Mouse (Mus musculus) left cerebral cortex, postnatal 10 days (tissue): Measurements from ENCODE around the gene Cdh18. TPM values are rescaled to one million over a fixed set of nuclear protein-coding genes. Genes with fewer than 3 reads are reported as not detected.
"Not testable (repeated sequence)": the region's sequence is repeated elsewhere in the genome, so short reads cannot be mapped to it uniquely, and the experiment has no call there.

ENCODE experiments used
- DNase-seq, 2 experiments: peaks; one replicate each; pipeline ENCODE4 v3.0.0; 2021 to 2022; ENCODE audit warnings: low spot score in 2 of 2, mixed read lengths in 1 of 2; ENCODE audit errors: extremely low spot score in 1 of 2
- intact Hi-C: fragments of 180-260 bp; cut with DNase I; formaldehyde crosslinking; loops from one replicate; pipeline ENCODE4 v1.15.1; 2025
- total RNA-seq, 2 experiments: library from RNA; stranded (reverse); gene quantifications; 2 replicates each; pipeline ENCODE4 v1.2.3; 2021

Cdh18 gene
- total RNA-seq, 2 experiments from 2014 or later, result 29.6 to 33.1 TPM

DNA sequence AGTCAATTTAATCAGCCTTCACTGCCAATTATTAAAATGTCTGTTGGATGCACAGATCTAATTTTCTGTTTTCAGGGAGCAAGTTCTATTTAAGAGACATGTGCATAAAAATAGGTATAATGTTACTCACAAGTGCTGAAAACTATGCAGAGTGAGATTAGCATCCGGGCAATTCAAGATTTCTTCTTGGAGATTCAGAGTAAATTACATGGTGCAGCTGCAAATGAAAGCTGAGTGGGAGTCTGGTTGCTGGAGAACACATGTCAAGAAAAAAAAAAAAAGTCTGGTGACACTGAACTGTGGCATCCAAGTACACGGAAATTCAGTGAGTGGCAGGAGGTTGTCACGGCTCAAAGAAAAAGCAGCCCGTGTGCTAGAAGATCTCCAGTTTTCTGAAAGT, 348.9 kb downstream of the Cdh18 start:
- no peak for DNase-seq
- intact Hi-C loops, result no loop called here

DNA sequence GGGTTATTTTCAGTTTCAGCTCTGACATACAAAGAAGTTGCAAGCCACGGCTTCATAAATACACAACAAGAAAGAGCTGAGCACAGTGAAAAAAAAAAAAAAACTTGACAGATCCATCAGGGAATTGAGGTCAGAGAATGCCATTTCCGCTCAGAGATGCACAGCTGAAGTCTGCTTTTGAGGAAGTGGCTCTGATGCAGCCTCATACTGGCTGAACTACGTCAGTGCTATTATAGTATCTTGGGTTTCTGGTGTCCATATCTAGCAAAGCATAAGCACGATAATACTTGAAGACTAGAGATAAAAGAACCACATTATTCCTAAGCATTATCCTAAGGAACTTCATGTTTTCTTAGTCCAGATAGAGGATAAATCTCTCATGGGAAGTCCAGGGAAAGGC, 349.4 kb downstream of the Cdh18 start:
- intact Hi-C loops, result no loop called here
- no peak for DNase-seq

DNA sequence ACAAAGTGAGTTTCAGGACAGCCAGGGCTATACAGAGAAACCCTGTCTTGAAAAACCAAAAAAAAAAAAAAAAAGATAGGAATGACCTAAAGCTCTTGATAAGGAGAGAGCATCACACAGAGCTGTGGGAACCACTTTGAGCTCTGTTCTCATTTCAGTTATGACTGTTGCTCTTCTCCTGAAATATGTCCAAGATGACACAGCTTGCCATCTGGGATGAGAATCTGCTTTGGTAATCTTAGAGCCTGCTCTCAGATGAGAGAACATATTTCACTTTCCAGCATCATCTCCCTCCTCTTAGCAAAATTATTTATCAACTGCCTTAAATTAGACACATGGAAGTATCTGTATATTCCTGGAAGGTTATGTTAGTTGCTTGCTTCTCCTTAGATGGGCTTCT, 365.6 kb downstream of the Cdh18 start:
- intact Hi-C loops, result no loop called here
- peak in 1 of 2 experiments; percentile 63 for DNase-seq

DNA sequence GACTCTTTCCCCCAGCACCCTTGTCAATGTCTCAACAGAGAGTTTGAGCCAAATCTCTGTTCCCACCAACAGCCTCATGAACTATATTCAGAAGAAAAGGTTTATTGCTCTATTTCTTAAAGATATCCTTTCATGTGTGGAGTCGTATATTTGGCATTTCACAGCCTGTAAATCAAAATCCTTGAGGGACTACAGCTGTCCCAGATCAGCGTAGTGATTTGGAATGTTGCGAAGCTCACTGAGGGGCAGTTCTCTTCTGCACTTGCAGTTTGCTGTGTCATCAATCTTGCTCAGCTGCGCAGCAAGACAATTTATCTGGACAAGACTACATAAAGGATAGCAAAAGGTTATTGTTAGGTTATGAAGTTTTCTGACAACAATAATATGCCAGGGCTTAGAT, 385.5 kb downstream of the Cdh18 start:
- DNase-seq, result no peak
- intact Hi-C loops, result no loop called here

DNA sequence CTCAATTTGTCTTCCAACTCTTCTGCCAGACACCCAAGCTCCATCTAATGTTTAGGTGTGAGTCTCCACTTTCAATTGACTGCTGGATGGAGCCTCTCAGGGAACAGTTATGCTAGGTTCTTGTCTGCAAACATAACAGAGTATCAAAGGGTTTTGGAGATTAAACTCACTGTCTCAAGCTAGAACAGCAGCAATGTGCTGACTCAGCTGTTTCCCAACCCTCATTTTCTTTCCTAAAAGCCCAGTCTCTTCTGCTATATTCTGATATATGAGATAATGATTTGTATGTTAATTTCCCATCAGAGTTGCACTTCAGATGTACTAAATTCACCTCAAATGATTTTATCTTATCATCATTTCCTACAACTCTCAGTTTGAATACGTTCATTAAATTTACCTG, 398.4 kb downstream of the Cdh18 start:
- intact Hi-C loops, result no loop called here
- DNase-seq, result no peak

DNA sequence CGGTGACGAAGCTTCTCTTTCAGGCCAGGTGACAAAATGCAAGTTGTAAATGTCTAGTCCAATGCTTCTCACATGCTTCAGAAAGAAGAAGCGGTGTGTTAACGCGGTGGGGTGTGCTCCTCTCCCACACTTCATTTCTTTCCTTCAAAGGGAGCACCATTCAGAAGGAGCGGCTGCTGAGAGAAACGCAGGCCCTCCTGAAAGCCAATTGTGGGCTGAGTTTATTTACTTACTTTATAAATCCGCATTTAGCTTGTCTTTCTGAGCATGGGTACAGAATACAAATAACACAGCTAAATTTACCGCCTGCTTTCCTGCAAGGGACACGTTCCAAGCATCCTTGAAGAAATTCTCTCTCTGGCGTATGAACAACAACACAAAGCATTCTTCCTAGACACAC, 420.6 kb downstream of the Cdh18 start:
- DNase-seq, result peak in 1 of 2 experiments; percentile 20
- intact Hi-C loops, result no loop called here

DNA sequence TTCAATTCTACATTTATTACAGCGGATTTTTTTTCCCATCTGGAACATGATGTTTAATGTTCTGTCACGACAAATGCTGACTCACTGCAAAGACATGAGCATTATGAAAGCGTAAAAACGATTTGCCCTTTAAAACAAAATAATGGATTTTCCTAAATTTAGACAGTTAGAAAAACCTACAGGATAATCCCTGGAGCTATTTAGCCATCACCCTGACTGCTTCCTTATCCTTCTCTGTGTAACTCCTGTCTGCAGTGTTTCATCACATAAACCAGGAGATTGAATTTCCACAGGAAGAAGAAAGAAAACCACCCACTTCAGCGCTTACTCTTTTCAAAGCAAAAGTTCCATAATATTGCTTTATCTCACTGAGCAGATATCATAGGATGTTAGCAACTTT, 431.3 kb downstream of the Cdh18 start:
- DNase-seq, result no peak
- intact Hi-C loops, result no loop called here

DNA sequence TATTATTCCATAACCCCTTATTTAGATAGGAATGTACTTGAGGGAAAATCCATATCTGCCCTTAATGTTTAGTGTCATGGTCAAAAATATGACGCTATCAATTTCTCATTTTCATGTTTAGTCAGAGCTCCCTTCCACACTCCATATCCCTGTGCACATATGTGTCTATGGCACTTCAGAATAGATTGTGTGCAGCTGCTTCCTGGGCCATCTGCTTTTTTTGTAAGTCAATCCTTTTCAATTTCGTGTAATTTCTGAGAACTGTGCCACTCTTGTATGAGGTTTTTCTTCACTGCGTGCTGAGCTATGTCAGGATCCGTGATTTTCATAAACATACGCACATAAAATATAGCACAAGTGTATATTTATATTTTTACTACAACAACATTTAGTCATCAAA, 435.8 kb downstream of the Cdh18 start:
- intact Hi-C loops, result no loop called here

DNA sequence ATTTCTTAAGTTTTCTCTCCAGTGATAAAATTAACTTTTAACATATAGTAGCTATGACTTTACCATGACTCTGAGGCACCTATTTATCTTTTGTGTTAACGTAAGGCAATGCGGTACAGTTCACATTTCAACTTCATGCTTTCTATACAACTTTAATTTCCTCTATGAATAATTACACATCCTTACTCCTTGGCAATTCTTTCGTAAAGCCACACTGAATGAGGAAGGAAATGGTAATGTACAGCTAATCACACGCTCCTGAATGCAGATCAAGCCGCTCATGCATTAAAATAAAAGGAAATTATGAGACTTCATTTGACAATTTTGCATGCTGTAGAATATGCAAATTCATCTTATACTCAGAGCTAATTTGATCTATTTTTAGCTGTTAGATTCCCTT, 467.9 kb downstream of the Cdh18 start:
- intact Hi-C loops, result no loop called here
- DNase-seq, result no peak

More for the DNA sequence above, 435.8 kb downstream of the Cdh18 start:
- peak in 1 of 2 experiments; percentile 8 for DNase-seq

DNA sequence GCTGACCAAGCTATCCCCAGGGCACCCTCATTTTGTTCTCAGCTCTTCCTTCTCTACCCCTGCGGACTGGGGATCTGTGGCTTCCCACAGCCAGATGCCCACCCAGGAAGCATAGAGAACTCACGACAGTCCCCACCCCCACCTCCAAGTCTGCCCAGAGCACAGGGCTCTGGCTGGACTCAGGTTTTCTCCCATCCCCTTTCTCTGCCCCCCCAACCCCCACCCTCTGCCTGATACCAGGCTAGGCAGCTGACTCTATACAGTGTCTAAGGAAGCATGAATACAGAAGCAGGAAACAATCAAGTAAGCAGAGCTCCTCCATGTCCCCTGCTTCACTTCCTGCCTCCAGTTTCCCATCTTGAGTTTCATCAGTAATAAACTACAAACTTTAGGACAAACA, 472.3 kb downstream of the Cdh18 start:
- no peak for DNase-seq
- intact Hi-C loops, result no loop called here

DNA sequence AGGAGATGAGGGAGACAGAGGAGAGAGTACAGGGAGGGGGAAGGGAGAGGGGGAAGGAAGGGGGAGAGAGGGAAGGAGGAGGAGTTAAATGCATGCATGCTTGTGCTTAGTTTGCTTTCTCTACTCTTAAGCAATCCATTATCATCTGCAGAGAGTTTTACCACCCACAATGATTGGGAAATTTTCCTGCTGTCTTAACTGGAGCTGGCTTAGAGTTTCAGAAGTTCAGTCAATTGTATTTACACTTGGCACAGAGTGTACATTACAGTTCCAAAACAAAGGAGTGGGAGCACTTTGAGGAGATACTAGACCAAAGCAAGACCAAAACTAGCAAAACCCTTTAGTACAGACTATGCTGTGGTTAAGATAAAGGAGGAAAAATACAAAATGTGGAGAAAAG, 473.8 kb downstream of the Cdh18 start:
- intact Hi-C loops, result no loop called here

DNA sequence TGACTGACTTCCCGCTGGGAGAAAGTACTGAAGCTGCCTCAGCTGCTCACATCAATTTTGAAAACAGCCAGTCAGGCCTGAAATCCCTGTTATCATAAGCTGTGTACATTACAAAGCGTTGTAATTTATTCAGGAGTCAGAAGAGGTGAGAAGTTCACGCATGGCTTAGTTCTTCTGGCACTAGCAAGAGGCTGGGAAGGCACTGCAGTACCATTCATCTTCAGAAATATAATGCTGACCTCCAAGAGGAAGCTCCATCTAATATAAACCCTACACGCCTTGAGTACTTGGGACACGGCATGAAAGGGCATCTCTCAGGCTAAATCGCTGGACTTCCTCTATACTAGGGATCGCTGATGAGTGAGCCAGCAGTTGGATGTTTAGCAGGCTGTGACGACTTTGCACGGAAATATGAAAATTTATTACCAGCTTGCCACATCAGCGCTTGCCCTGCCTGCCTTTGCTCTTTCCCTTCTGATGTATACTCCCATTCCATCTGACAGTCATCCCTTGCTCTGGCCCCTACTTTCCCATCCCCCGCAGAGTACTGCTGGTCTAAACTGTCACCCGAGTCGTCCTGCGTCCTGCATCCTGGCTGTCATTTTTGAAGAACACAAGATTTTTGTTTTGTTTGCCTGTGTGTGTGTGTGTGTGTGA, 486.9 kb downstream of the Cdh18 start:
- DNase-seq, result no peak
- intact Hi-C loops, result no loop called here

More for the DNA sequence above, 473.8 kb downstream of the Cdh18 start:
- DNase-seq, result no peak

DNA sequence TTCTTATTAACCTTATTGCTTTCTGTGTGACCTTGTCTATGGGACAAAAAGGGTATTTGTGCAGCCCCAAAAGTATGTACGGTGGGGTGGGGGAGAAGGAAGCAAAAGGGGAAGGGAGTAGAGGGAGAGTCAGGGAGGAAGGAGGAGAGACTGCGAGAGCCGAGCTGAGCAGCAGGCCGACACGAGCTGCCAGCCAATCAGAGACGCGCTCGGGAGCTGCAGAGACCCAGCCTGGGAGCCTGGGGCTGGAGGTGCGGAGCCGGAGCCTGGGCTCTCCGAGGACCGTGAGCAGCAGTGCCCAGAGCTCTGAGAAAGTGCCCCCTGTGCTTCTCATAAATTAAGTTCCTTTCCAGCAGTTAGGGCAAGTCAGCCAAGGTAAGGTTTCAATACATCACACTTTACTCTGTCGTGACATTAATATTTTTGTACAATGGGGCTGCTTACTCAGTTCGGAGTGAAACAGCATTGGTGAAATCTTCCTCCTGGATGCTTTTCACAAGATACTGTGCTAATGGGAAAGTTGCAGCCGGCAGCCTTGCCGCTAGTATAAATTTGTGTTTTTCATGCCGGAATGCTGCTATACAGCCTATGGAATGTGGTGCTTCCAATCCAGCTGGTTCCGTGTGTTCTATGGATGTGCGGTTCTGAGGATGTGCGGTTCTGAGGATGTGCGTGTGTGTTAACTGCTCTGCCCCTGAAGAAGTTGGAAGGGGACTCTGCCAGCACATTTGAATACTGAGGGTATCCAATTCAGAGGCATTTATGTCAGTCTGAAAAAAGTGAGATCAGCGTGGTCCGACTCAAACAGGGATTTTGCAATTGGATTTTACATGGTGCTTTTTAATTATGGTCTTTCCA, 487.6 kb downstream of the Cdh18 start:
- intact Hi-C loops, result no loop called here
- DNase-seq, result peak; percentile 77 to 80

DNA sequence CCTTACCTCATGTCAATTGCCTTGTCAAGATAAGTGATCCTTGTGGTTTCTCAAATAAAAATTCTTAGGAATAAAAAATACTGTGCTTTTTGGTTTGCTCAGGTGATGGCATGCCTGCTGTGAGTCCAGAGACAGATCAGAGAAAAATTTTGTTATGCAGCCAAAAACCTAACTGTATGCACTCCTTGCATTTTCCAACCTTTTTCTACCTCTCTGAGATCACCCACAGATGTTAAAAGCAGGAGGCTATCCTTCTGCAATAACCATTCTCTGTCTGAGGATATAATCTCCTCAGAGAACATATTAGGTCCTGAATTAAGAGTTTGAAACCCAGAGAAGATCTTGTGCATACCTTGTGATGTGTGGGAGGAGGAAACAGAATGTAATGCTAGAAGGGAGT, 488.7 kb downstream of the Cdh18 start:
- no peak for DNase-seq

DNA sequence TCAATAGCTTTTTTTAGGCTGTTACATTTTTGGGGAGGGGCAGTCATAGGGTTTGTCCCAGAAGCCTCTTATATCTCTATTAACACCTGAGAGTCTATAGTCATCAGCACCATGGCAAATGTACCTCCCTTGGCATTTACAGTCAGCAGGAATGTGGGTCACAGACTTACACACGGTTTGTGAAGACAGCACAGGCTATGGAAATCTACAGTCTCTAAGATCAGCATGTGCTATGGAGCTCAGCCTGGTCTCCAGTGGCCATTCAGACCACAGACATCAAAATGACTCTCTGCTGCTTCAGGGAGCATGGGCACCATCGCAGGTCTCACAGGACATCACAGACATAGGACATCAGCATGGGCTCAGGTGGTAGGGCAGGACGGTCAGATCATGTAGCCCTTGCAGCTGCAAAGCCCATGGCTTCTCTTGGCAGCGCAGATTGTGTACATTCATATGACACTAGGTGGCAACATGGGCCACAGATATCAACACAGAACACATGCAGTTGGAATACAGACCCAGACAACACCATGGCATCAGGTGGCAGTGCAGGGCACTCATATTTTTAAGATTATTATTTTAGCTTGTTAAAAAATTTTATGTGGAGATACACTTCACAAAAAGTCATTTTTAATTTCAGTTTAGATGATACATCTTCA, 497.4 kb downstream of the Cdh18 start:
- intact Hi-C loops, result no loop called here
- no peak for DNase-seq

More for the DNA sequence above, 488.7 kb downstream of the Cdh18 start:
- intact Hi-C loops, result no loop called here

DNA sequence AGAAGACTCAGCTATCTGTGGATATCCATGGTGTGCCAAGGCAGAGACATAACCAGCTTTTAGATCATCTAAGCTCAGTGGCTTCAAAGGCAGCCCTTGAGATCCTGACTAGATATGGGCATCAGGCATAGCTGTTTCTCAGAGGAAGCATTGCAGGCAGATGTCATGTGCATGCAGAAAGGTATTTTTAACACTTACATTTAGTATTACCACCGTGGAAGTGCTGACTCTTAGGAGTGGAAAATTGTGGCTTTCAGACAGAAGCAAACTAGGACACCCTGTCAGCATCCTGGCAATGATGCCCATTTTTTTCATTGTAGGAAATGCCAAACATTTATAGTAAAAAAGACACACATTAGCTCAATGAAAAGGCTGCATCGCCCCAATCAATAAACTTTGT, 503.2 kb downstream of the Cdh18 start:
- intact Hi-C loops, result no loop called here
- DNase-seq, result no peak

DNA sequence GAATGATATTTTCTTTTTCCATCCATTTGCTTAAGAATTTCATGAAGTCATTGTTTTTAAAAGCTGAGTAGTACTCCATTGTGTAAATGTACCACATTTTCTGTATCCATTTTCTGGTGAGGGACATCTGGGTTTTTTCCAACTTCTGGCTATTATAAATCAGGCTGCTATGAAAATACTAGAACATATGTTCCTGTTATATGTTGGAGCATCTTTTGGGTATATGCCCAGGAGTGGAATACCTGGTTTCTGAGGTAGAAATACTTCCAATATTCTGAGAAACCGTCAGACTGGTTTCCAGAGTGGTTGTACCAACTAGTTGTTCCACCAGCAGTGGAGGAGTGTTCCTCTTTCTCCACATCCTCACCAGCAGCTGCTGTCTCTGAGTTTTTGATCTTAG, 536.5 kb downstream of the Cdh18 start:
- intact Hi-C loops, DNase-seq: not testable (repeated sequence)

DNA sequence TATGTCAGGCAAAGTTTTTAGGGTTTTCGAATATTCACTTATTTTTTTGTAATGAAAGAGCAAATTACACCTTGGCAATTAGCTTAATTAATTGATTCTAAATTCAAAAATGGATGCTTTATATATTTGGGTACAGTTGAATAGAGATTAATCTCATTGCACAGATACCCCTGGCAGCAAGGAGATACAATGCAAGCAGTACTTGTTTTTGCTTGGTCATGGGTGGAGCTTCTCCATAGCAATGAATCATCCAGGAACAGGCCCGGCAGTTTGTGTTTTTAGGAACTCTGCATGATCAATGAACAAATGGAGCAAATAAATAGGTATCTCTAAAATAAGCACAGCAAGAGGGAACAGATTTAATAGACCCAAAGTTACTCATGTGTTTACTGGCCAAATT, 538.7 kb downstream of the Cdh18 start:
- intact Hi-C loops, result no loop called here
- no peak for DNase-seq

DNA sequence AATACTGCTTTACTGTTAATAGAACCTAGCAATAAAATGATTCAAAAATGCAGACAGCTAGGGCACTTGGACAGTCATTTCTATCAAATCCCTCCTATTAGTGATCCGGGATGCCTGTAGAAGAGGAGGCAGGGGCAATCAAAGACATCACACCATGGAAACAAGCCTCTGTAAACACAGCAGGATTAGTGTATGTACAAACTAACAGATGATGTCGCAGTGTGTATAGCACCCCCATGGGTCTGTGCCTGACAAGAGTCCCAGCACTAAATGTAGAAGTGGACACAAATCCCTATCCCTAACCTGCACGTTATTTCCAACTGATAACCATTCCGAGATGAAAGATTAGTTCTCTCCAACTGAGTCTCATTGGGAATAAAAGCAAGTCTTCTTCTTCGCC, 547.8 kb downstream of the Cdh18 start:
- DNase-seq, result no peak
- intact Hi-C loops, result no loop called here
